Mouse (Mus musculus) C2C12 (cell line): ENCODE data around the gene Olfml2a.

ENCODE experiments used
- CEBPB ChIP-seq: IDR thresholded peaks from one replicate; pipeline ENCODE4 v1.6.1; 2011; ENCODE audit warnings: low read depth, mild to moderate bottlenecking, control low read depth, moderate library complexity
- CTCF ChIP-seq: IDR thresholded peaks from one replicate; pipeline ENCODE4 v1.5.1; 2011; ENCODE audit not compliant: control insufficient read depth, insufficient read depth, insufficient read length
- FOSL1 ChIP-seq: IDR thresholded peaks from one replicate; pipeline ENCODE4 v1.8.0; 2011; ENCODE audit warnings: mild to moderate bottlenecking, low read length; ENCODE audit not compliant: poor library complexity, insufficient read depth, severe bottlenecking
- MAX ChIP-seq: IDR thresholded peaks from one replicate; pipeline ENCODE4 v1.6.1; 2011; ENCODE audit warnings: mild to moderate bottlenecking, control low read depth
- MYOD1 ChIP-seq: IDR thresholded peaks from one replicate; pipeline ENCODE4 v1.6.1; 2011; ENCODE audit warnings: low read depth; ENCODE audit not compliant: control insufficient read depth, insufficient read length
- MYOG ChIP-seq: IDR thresholded peaks from one replicate; pipeline ENCODE4 v1.6.1; 2011; ENCODE audit not compliant: control insufficient read depth, insufficient read length; ENCODE audit errors: extremely low read depth
- USF1 ChIP-seq: IDR thresholded peaks from one replicate; pipeline ENCODE4 v1.6.1; 2011; ENCODE audit warnings: low read depth, mild to moderate bottlenecking, control low read depth, moderate library complexity

GRCm38 (mm10) chr2:38988929-38989328 lies 57.2 kb downstream of the Olfml2a start:
- TF ChIP-seq CTCF (no peak), MYOD1 (no peak), MAX (no peak), MYOG (no peak), FOSL1 (no peak), CEBPB (no peak), USF1 (no peak)
